Mouse (Mus musculus) erythroblast, embryonic 14.5 days (primary cell): ENCODE results near the gene Epn2.

Source experiments
- GATA1 ChIP-seq: IDR thresholded peaks from 2 replicates; pipeline ENCODE4 v1.6.1; 2012; ENCODE audit warnings: low read length, inconsistent platforms, mixed read lengths
- TAL1 ChIP-seq: IDR thresholded peaks from 3 replicates; pipeline ENCODE4 v1.6.1; 2012; ENCODE audit warnings: low read length, inconsistent platforms, mixed read lengths

DNA sequence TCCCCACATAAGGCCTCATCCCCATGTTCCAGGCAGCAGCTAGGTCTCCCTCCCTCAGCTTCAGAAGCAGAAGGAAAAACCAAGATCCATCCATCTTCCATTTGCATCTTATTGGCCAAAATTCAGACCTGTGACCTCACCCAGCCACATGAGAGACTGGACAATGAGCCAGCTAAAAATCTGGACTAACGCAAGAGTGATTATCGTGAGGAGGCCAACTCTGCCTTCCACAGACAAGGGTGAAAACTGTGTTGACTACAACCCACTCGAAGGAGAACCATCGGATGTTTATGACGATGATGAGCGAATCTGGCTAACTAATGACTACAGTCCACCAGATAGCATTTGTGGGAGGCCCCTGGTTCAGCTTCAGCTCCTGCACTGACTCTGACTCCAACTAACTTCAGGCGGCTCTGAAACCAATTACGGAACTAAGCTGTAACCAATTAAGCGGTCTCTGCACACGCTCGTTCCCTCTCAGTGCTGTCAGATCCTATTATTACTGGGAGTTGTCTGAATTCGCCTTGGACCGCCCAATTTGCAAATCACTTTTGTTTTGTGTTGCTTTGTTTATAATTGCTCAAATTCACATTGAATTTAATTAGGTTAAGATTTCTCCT, 96.2 kb downstream of the Epn2 start:
- no peak for TF ChIP-seq GATA1
- TF ChIP-seq TAL1: no peak
